Mouse (Mus musculus): ENCODE measurements around the gene Cux1. TPM values are rescaled to one million over a fixed set of nuclear protein-coding genes. Genes with fewer than 3 reads are reported as not detected.
A peak's percentile ranks its signal among the peaks of the same experiment; 100 is the strongest.
"Not testable (repeated sequence)": the region's sequence is repeated elsewhere in the genome, so short reads cannot be mapped to it uniquely, and the experiment has no call there.

Cux1 gene
- polyA plus RNA-seq, 1 experiment = 68.0 TPM

DNA sequence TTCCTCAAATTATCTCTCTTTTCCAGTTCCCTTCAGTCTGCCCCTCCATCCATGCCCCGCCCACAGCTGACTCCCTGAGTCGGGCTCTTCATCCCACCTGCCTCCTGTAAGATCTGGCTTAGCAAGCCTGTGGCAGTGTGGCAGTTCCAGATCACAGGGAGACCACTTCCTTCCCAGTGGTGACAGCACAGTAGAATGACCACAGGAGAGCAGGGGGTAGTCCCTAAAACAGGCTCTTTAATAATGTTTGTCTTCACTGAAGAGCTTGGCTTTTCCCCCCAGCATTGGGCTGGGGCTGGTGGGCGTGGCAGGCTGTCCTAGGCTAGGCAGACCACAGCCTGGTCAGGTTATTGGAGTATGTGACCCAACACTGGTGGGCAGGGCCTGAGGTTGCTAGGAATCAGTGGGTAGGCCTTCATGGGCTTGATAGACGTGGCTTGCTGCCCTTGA is 349.3 kb downstream of the Cux1 start:
- Histone ChIP-seq H3K4me3 (ENCODE audit: insufficient read depth, low read length) (no peak overlapping the region), H3K4me1 (ENCODE audit: control insufficient read depth, insufficient read depth, low read length) (no peaks in the 10 kb centered on the region), H3K27ac (ENCODE audit: insufficient read depth, low read length) (no peak overlapping the region)
- no peak for TF ChIP-seq POLR2A (IDR thresholded peaks at IDR 0.05; ENCODE audit: extremely low read depth, insufficient read depth, low read length)
- TF ChIP-seq CTCF (IDR thresholded peaks at IDR 0.05; ENCODE audit: extremely low read depth, insufficient read depth, low read length) = no peak

GRCm38 (mm10) chr5:136217004-136217665 is 350.2 kb downstream of the Cux1 start:
- no peak overlapping the region for H3K27ac ChIP-seq (ENCODE audit: insufficient read depth, low read length)
- TF ChIP-seq CTCF (IDR thresholded peaks at IDR 0.05; ENCODE audit: extremely low read depth, insufficient read depth, low read length) (no peak), POLR2A (IDR thresholded peaks at IDR 0.05; ENCODE audit: extremely low read depth, insufficient read depth, low read length) (no peak)
- no peak overlapping the region for H3K4me3 ChIP-seq (ENCODE audit: insufficient read depth, low read length)
- H3K4me1 ChIP-seq (ENCODE audit: control insufficient read depth, insufficient read depth, low read length) = no peaks in the 10 kb centered on the region

- TF ChIP-seq POLR2A (IDR thresholded peaks at IDR 0.05; ENCODE audit: extremely low read depth, insufficient read depth, low read length) (no peak), CTCF (IDR thresholded peaks at IDR 0.05; ENCODE audit: extremely low read depth, insufficient read depth, low read length) (no peak)
- Histone ChIP-seq H3K4me1 (ENCODE audit: control insufficient read depth, insufficient read depth, low read length) (no peaks in the 10 kb centered on the region), H3K4me3 (ENCODE audit: insufficient read depth, low read length) (no peak overlapping the region), H3K27ac (ENCODE audit: insufficient read depth, low read length) (no peak overlapping the region)
Observed at GRCm38 (mm10) chr5:136215958-136216357, 351.3 kb downstream of the Cux1 start.

- Histone ChIP-seq H3K4me3 (ENCODE audit: insufficient read depth, low read length) (no peak overlapping the region), H3K4me1 (ENCODE audit: control insufficient read depth, insufficient read depth, low read length) (no peaks in the 10 kb centered on the region), H3K27ac (ENCODE audit: insufficient read depth, low read length) (no peak overlapping the region)
- TF ChIP-seq POLR2A (IDR thresholded peaks at IDR 0.05; ENCODE audit: extremely low read depth, insufficient read depth, low read length) = no peak
- TF ChIP-seq CTCF (IDR thresholded peaks at IDR 0.05; ENCODE audit: extremely low read depth, insufficient read depth, low read length) = no peak
Observed at GRCm38 (mm10) chr5:136215211-136215610, 352.1 kb downstream of the Cux1 start.

GRCm38 (mm10) chr5:136213716-136214115 is 353.6 kb downstream of the Cux1 start:
- Histone ChIP-seq H3K4me3 (ENCODE audit: insufficient read depth, low read length) (no peak overlapping the region), H3K27ac (ENCODE audit: insufficient read depth, low read length) (no peak overlapping the region), H3K4me1 (ENCODE audit: control insufficient read depth, insufficient read depth, low read length) (no peaks in the 10 kb centered on the region)
- TF ChIP-seq CTCF (IDR thresholded peaks at IDR 0.05; ENCODE audit: extremely low read depth, insufficient read depth, low read length) = no peak
- no peak for TF ChIP-seq POLR2A (IDR thresholded peaks at IDR 0.05; ENCODE audit: extremely low read depth, insufficient read depth, low read length)

DNA sequence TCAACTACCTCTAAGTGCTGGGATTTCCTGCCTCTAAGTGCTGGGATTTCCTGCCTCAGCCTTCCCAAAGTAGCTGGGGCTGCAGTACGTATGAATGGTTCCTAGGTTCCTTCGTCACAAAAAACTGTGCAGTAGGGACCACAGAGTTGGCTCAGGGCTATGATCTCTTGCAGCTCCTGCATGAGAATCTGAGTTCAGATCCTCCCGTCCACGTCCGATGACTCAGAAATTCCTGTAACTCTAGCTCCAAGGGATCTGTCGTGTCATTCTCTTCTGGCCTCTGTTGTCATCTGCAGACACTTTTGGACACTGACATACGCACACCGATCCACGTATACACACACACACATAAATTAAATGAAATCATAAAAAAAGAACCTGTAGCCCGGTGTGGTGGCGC is 354.6 kb downstream of the Cux1 start:
- Histone ChIP-seq H3K27ac (ENCODE audit: insufficient read depth, low read length) (no peak overlapping the region), H3K4me3 (ENCODE audit: insufficient read depth, low read length) (no peak overlapping the region), H3K4me1 (ENCODE audit: control insufficient read depth, insufficient read depth, low read length) (no peaks in the 10 kb centered on the region)
- no peak for TF ChIP-seq POLR2A (IDR thresholded peaks at IDR 0.05; ENCODE audit: extremely low read depth, insufficient read depth, low read length)
- no peak for TF ChIP-seq CTCF (IDR thresholded peaks at IDR 0.05; ENCODE audit: extremely low read depth, insufficient read depth, low read length)

DNA sequence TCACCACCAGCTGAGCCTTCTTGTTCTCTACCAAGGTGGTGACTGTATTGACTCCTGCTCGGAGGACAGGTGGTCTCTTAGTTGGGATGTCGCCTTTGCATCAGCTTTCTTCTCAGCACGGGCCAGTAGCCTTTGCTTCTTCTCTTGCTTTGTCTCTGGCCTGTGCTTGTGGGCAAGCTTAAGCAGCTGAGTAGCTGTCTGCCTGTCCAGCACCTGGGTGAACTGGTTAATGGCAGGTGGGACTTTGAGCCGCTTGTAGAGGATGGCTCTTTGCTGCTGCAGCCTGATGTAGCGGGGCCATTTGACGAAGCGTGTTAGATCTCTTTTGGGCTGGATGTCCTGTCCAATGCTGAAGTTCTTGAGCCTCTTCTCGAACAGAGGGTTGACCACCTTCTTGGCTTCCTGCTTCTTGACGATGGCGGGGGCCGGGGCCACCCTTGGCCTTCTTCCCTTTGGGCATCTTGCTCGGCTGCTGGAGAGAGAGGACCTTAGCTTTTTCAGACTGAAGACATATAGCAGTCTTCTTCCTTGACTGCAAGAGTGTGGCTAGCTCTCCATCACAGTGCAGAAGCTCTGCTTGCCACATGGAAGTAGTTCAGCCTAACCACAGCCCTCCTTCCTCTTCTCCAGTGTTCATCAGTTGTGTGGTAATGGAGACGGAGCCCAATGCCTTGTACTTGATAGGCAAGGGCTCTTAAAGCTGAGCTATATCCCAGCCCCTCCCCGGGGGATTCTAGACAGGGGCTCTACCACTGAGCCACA is 355.8 kb downstream of the Cux1 start:
- H3K4me1 ChIP-seq (ENCODE audit: control insufficient read depth, insufficient read depth, low read length); H3K27ac ChIP-seq (ENCODE audit: insufficient read depth, low read length); H3K4me3 ChIP-seq (ENCODE audit: insufficient read depth, low read length): not testable (repeated sequence)

GRCm38 (mm10) chr5:136210549-136210948 is 356.7 kb downstream of the Cux1 start:
- H3K27ac ChIP-seq (ENCODE audit: insufficient read depth, low read length) = no peak overlapping the region
- H3K4me1 ChIP-seq (ENCODE audit: control insufficient read depth, insufficient read depth, low read length) = no peaks in the 10 kb centered on the region
- TF ChIP-seq CTCF (IDR thresholded peaks at IDR 0.05; ENCODE audit: extremely low read depth, insufficient read depth, low read length) (no peak), POLR2A (IDR thresholded peaks at IDR 0.05; ENCODE audit: extremely low read depth, insufficient read depth, low read length) (no peak)
- H3K4me3 ChIP-seq (ENCODE audit: insufficient read depth, low read length) = no peak overlapping the region

DNA sequence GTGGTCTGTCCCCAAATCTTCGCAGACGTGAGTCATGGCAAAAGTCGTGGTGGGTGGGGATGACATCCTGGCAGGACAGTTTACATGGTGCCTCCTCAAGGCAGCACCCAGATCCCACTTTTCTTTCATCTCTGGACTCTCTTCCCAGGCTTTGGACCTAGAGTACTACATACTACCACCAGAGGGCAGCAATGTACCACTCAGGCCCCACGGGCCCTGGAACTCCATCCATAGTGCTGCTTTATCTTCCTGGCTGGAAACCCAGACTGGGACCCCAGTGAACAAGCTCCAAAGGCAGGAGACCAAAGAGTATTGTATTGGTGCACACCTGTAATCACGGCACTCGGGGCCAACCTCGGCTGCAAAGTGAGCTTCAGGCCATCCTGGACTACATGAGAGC is 365.5 kb downstream of the Cux1 start:
- Histone ChIP-seq H3K27ac (ENCODE audit: insufficient read depth, low read length) (no peak overlapping the region), H3K4me1 (ENCODE audit: control insufficient read depth, insufficient read depth, low read length) (peaks cover 3% of the 10 kb centered on the region; the same call in 1 of the 2 replicates), H3K4me3 (ENCODE audit: insufficient read depth, low read length) (no peak overlapping the region)
- TF ChIP-seq POLR2A (IDR thresholded peaks at IDR 0.05; ENCODE audit: extremely low read depth, insufficient read depth, low read length) = no peak
- peak; percentile 92 for TF ChIP-seq CTCF (IDR thresholded peaks at IDR 0.05; ENCODE audit: extremely low read depth, insufficient read depth, low read length)

- Histone ChIP-seq H3K27ac (ENCODE audit: insufficient read depth, low read length) (no peak overlapping the region), H3K4me3 (ENCODE audit: insufficient read depth, low read length) (peak overlapping the region; percentile 84), H3K4me1 (ENCODE audit: control insufficient read depth, insufficient read depth, low read length) (peaks cover 3% of the 10 kb centered on the region; the same call in 1 of the 2 replicates)
- TF ChIP-seq CTCF (IDR thresholded peaks at IDR 0.05; ENCODE audit: extremely low read depth, insufficient read depth, low read length) (no peak), POLR2A (IDR thresholded peaks at IDR 0.05; ENCODE audit: extremely low read depth, insufficient read depth, low read length) (no peak)
Observed at GRCm38 (mm10) chr5:136199526-136199925, 367.8 kb downstream of the Cux1 start.
